Mouse (Mus musculus): ENCODE measurements around the gene Fgb. TPM values are rescaled to one million over a fixed set of nuclear protein-coding genes. Genes with fewer than 3 reads are reported as not detected.

Fgb gene
- polyA plus RNA-seq (2014; fragmentation: Nextera tagmentation; extraction: Ambion mirVana): 0.15 and 0.18 TPM in 2 replicates

DNA sequence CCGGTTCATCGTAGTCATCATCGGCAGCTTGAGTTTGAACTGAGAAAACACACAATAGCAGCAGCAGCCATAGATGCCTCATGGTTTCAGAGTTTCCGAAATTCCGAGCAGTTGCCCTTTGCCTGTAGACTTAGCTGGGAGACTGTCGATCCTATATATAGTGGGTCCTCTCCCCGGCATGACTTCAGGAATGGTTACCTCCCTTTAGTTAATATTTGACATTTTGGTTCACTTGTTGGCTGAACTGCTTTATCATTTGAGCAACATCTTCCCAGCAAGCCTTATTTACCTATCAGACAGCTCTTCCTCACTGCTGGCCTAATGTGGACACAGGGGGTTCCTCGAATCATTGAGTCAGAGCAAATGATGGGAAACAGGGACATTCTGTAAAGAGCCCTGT, at the start of gene Fgb:
Fgb (minus strand) TSS at position 184 of the 400 bp plus-strand sequence.
- H3K4me3 ChIP-seq (ENCODE audit: low read depth, low read length): no peak within 1 kb of the TSS
- 82% methylated on average over 8 of the region's 8 CpGs for WGBS
- no peak for ATAC-seq (ENCODE audit: low read depth)

DNA sequence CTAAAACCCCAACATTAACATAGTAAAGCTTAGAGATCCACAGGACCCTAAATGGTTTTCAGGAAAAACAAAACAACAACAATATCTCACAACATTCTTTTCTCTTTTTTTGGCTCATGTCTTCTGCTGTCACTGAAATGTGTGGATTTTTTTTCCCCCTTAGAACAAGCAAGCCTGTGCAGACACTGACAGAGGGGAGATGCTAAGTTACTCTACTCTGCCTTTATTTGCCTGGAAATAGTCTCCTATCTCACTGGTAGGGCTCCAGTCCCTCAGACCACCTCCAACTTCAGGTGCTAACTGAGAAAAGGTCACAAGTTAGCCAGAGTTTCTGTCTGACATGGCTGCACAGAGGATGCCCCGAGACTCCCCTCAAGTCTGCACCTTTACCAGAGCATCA, 49.5 kb upstream of the Fgb start:
- Histone ChIP-seq H3K9ac (replicated peaks; ENCODE audit: low read depth, low read length) (peak overlapping the region; percentile 22; the same call in 1 of the 2 replicates), H3K4me3 (ENCODE audit: low read depth, low read length) (no peak overlapping the region; the same call in 1 of the 2 replicates), H3K36me3 (ENCODE audit: control insufficient read depth, insufficient read depth, low read length) (no peaks in the 10 kb centered on the region), H3K9me3 (ENCODE audit: control insufficient read depth, low read length) (no peaks in the 10 kb centered on the region), H3K27me3 (ENCODE audit: control insufficient read depth, insufficient read depth, low read length) (no peaks in the 10 kb centered on the region), H3K4me2 (ENCODE audit: low read depth, low read length) (peak overlapping the region; percentile 49), H3K27ac (ENCODE audit: low read depth, low read length) (peak overlapping the region; percentile 62), H3K4me1 (ENCODE audit: control insufficient read depth, insufficient read depth, low read length) (peaks cover 23% of the 10 kb centered on the region; the same call in 1 of the 2 replicates)
- 76% methylated on average over 1 of the region's 1 CpGs for WGBS
- ATAC-seq (ENCODE audit: low read depth): peak; percentile 17; the same call in 1 of the 2 replicates

More for the DNA sequence above, at the start of gene Fgb:
- Histone ChIP-seq H3K9ac (replicated peaks; ENCODE audit: low read depth, low read length) (no peak within 1 kb of the TSS), H3K4me1 (ENCODE audit: control insufficient read depth, insufficient read depth, low read length) (no peaks in the 10 kb centered on the region), H3K36me3 (ENCODE audit: control insufficient read depth, insufficient read depth, low read length) (no peaks in the 10 kb centered on the region), H3K4me2 (ENCODE audit: low read depth, low read length) (no peak within 1 kb of the TSS), H3K27me3 (ENCODE audit: control insufficient read depth, insufficient read depth, low read length) (no peaks in the 10 kb centered on the region), H3K27ac (ENCODE audit: low read depth, low read length) (no peak within 1 kb of the TSS), H3K9me3 (ENCODE audit: control insufficient read depth, low read length) (no peaks in the 10 kb centered on the region)

DNA sequence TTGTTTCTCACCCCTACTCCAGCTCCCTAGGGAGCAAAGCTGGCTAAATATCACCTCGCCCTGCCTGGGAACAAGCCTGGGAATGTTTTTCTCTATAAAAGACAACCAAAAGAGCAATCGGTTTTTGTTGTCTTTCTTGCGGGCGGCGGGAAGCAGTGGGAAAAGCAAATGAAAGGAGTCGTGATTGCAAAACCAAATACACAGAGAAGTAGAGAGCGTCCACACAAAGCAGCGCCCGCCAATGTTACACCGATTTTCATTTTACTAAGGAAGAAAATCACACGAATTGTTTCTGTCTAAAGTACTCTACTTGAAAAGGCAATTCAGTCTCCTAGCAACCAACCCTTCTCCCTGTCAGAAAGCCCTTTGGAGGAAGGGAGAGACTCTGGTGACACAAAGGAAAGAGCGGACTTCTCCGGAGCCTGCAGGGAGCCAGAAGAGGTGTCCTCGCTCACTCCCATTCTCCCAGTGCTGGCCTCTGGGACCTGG, 48.9 kb upstream of the Fgb start:
- ATAC-seq (ENCODE audit: low read depth): peak; percentile 82; the same call in 1 of the 2 replicates
- peaks cover 23% of the 10 kb centered on the region; the same call in 1 of the 2 replicates for H3K4me1 ChIP-seq (ENCODE audit: control insufficient read depth, insufficient read depth, low read length)
- WGBS: 4% methylated on average over 14 of the region's 14 CpGs

DNA sequence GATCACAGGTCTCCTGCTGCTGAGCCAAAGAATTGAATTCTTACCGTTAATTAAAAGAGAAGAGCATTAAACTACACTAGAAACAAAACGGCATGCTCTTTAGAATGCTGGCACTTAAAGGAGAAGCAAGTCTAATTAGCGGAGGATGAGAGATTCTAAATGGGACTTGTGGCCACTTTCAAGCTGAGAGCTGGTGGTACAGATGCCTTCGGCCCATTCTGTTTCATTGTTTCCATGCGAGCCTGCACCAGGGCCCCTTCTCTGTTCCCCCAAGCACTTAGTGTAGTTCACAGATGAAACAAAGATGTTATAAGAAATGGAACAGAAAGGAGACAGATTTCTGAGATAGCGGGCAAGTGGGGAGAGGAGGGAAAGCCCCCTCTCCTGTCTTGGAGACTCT, 47.9 kb upstream of the Fgb start:
- no peaks in the 10 kb centered on the region for H3K9me3 ChIP-seq (ENCODE audit: control insufficient read depth, low read length)
- no peak overlapping the region for H3K9ac ChIP-seq (replicated peaks; ENCODE audit: low read depth, low read length)
- H3K4me1 ChIP-seq (ENCODE audit: control insufficient read depth, insufficient read depth, low read length): peaks cover 23% of the 10 kb centered on the region; the same call in 1 of the 2 replicates
- no peak overlapping the region for H3K4me2 ChIP-seq (ENCODE audit: low read depth, low read length)
- no peaks in the 10 kb centered on the region for H3K36me3 ChIP-seq (ENCODE audit: control insufficient read depth, insufficient read depth, low read length)
- no peak overlapping the region for H3K27ac ChIP-seq (ENCODE audit: low read depth, low read length)
- no peaks in the 10 kb centered on the region for H3K27me3 ChIP-seq (ENCODE audit: control insufficient read depth, insufficient read depth, low read length)
- no peak for ATAC-seq (ENCODE audit: low read depth)
- no peak overlapping the region for H3K4me3 ChIP-seq (ENCODE audit: low read depth, low read length)
- WGBS: 18% methylated on average over 6 of the region's 6 CpGs

More for the DNA sequence above, 48.9 kb upstream of the Fgb start:
- H3K9me3 ChIP-seq (ENCODE audit: control insufficient read depth, low read length): no peaks in the 10 kb centered on the region
- H3K4me3 ChIP-seq (ENCODE audit: low read depth, low read length): peak overlapping the region; percentile 15
- peak overlapping the region; percentile 49 for H3K4me2 ChIP-seq (ENCODE audit: low read depth, low read length)
- no peaks in the 10 kb centered on the region for H3K36me3 ChIP-seq (ENCODE audit: control insufficient read depth, insufficient read depth, low read length)
- H3K27me3 ChIP-seq (ENCODE audit: control insufficient read depth, insufficient read depth, low read length): no peaks in the 10 kb centered on the region
- H3K9ac ChIP-seq (replicated peaks; ENCODE audit: low read depth, low read length): peak overlapping the region; percentile 22; the same call in 1 of the 2 replicates
- peak overlapping the region; percentile 62 for H3K27ac ChIP-seq (ENCODE audit: low read depth, low read length)

DNA sequence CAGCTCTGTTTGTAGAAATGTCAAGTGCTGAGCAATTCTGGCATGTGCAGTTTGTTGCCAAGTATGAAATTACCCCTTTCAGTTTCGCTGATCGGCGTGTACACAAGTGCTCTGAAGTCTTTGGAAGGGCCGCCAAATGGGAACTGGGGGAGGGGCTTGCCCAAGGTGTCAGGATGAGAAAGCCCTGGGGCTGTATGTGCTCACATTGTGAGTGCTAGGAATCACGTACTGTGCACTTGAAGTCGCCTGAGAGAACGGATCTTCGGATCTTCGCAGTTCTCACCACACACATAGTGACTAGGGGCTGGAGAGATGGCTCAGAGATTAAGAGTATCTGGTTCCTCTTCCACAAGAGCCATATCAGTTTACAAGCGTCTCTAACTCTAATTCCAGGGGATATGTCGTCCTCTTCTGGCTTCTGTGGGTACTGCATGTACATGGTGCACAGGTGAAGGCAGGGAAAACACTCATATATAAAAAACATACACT, 30.9 kb upstream of the Fgb start:
- Histone ChIP-seq H3K27me3 (ENCODE audit: control insufficient read depth, insufficient read depth, low read length) (no peaks in the 10 kb centered on the region), H3K36me3 (ENCODE audit: control insufficient read depth, insufficient read depth, low read length) (no peaks in the 10 kb centered on the region), H3K9me3 (ENCODE audit: control insufficient read depth, low read length) (no peaks in the 10 kb centered on the region), H3K4me2 (ENCODE audit: low read depth, low read length) (peak overlapping the region; percentile 34), H3K27ac (ENCODE audit: low read depth, low read length) (no peak overlapping the region), H3K4me3 (ENCODE audit: low read depth, low read length) (no peak overlapping the region), H3K4me1 (ENCODE audit: control insufficient read depth, insufficient read depth, low read length) (no peaks in the 10 kb centered on the region), H3K9ac (replicated peaks; ENCODE audit: low read depth, low read length) (0 out of 2 replicates have a peak overlapping the region, but pooled peaks have one; percentile 8)
- peak; percentile 69 for ATAC-seq (ENCODE audit: low read depth)
- 6% methylated on average over 11 of the region's 11 CpGs for WGBS

DNA sequence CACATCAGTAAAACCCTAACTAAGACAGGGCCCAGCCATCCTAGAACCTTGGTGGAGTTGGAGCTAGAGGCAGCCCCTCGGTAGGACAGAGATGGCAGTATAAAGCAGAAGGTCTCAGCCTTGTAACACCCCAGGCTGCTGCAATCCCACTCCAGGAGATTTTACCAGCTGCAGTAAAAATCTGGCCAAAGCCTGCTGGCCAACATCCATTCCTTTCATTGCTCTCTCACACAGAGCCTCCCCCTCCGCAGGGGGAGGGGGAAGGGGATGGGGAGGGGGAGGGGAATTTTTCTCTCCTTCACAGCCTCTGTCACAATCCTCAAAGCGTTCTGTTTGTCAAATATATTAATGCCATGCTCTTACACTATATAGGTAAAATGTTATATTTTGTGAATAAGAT, 26.9 kb upstream of the Fgb start:
- Histone ChIP-seq H3K4me3 (ENCODE audit: low read depth, low read length) (no peak overlapping the region), H3K9me3 (ENCODE audit: control insufficient read depth, low read length) (no peaks in the 10 kb centered on the region), H3K4me2 (ENCODE audit: low read depth, low read length) (no peak overlapping the region), H3K9ac (replicated peaks; ENCODE audit: low read depth, low read length) (no peak overlapping the region), H3K36me3 (ENCODE audit: control insufficient read depth, insufficient read depth, low read length) (0 out of 2 replicates have a peak, but pooled peaks cover 3% of the 10 kb centered on the region), H3K27me3 (ENCODE audit: control insufficient read depth, insufficient read depth, low read length) (no peaks in the 10 kb centered on the region), H3K4me1 (ENCODE audit: control insufficient read depth, insufficient read depth, low read length) (no peaks in the 10 kb centered on the region), H3K27ac (ENCODE audit: low read depth, low read length) (no peak overlapping the region)
- WGBS: 9% methylated on average over 3 of the region's 3 CpGs
- peak; percentile 54; the same call in 1 of the 2 replicates for ATAC-seq (ENCODE audit: low read depth)

DNA sequence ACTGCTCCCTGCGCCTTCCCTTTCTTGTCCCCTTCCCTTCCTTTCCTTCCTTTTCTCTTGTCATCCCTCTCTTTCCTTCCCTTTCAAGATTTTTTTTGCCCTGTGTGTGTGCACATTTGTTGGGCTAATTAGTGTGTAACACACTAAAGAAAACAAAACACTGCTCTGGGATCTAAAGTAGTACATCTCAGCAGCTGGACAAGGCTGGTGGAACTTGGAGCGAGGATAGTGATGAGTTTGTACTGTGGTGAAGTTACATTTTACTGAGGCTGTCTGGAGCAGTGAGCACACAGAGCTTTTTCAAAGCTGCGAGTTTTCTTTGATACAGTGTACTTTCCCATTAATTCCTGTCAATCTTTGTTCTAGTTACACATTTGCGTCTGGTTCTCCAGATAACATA, 20.6 kb upstream of the Fgb start:
- no peaks in the 10 kb centered on the region for H3K27me3 ChIP-seq (ENCODE audit: control insufficient read depth, insufficient read depth, low read length)
- 84% methylated on average over 4 of the region's 4 CpGs for WGBS
- no peak overlapping the region for H3K4me2 ChIP-seq (ENCODE audit: low read depth, low read length)
- no peak overlapping the region for H3K27ac ChIP-seq (ENCODE audit: low read depth, low read length)
- H3K36me3 ChIP-seq (ENCODE audit: control insufficient read depth, insufficient read depth, low read length): peaks cover 48% of the 10 kb centered on the region
- no peak overlapping the region for H3K4me3 ChIP-seq (ENCODE audit: low read depth, low read length)
- ATAC-seq (ENCODE audit: low read depth): no peak
- no peaks in the 10 kb centered on the region for H3K9me3 ChIP-seq (ENCODE audit: control insufficient read depth, low read length)
- H3K4me1 ChIP-seq (ENCODE audit: control insufficient read depth, insufficient read depth, low read length): no peaks in the 10 kb centered on the region
- H3K9ac ChIP-seq (replicated peaks; ENCODE audit: low read depth, low read length): no peak overlapping the region

DNA sequence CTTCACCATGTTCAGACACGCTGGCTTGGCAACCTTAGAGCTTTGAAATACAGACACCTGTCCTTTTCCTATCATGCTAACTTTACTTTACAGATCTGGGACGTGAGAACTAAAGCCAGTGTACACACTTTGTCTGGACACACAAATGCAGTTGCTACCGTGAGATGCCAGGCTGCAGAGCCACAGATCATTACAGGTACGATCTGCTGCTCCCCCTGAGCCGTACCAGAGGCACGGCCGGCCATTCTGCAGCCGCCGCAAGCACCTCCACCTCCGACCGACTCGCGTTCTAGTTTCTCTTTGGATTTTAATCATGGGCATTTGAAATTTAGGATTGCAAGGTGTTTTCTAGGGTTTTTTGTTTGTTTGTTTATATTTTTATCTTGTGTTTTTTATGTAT, 19.2 kb upstream of the Fgb start:
- 97% methylated on average over 13 of the region's 13 CpGs for WGBS
- no peaks in the 10 kb centered on the region for H3K4me1 ChIP-seq (ENCODE audit: control insufficient read depth, insufficient read depth, low read length)
- H3K36me3 ChIP-seq (ENCODE audit: control insufficient read depth, insufficient read depth, low read length): peaks cover 48% of the 10 kb centered on the region
- no peak overlapping the region for H3K4me2 ChIP-seq (ENCODE audit: low read depth, low read length)
- no peaks in the 10 kb centered on the region for H3K27me3 ChIP-seq (ENCODE audit: control insufficient read depth, insufficient read depth, low read length)
- H3K9me3 ChIP-seq (ENCODE audit: control insufficient read depth, low read length): no peaks in the 10 kb centered on the region
- no peak overlapping the region for H3K27ac ChIP-seq (ENCODE audit: low read depth, low read length)
- no peak for ATAC-seq (ENCODE audit: low read depth)
- H3K4me3 ChIP-seq (ENCODE audit: low read depth, low read length): no peak overlapping the region
- H3K9ac ChIP-seq (replicated peaks; ENCODE audit: low read depth, low read length): no peak overlapping the region

DNA sequence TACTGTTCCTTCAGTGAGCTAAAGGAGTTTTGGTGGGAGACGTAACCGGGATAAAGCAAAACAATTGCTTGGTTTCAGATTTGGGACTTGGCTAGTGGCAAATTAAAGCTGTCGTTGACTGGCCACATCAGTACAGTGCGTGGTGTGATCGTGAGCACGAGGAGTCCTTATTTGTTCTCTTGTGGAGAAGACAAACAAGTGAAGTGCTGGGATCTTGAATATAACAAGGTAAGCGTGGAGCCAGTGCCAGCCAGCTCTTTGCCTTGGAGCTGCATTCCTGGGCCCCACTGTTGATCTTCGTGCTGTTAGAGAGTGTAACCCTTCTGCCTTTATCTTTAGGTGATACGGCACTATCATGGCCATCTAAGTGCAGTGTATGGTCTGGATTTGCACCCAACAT, 18.3 kb upstream of the Fgb start:
- H3K4me3 ChIP-seq (ENCODE audit: low read depth, low read length): no peak overlapping the region
- no peaks in the 10 kb centered on the region for H3K4me1 ChIP-seq (ENCODE audit: control insufficient read depth, insufficient read depth, low read length)
- H3K27me3 ChIP-seq (ENCODE audit: control insufficient read depth, insufficient read depth, low read length): no peaks in the 10 kb centered on the region
- 94% methylated on average over 9 of the region's 9 CpGs for WGBS
- no peak for ATAC-seq (ENCODE audit: low read depth)
- H3K9ac ChIP-seq (replicated peaks; ENCODE audit: low read depth, low read length): no peak overlapping the region
- no peaks in the 10 kb centered on the region for H3K9me3 ChIP-seq (ENCODE audit: control insufficient read depth, low read length)
- no peak overlapping the region for H3K4me2 ChIP-seq (ENCODE audit: low read depth, low read length)
- peaks cover 54% of the 10 kb centered on the region for H3K36me3 ChIP-seq (ENCODE audit: control insufficient read depth, insufficient read depth, low read length)
- H3K27ac ChIP-seq (ENCODE audit: low read depth, low read length): no peak overlapping the region
